Mouse (Mus musculus): ENCODE data around the gene Sp1.

DNA sequence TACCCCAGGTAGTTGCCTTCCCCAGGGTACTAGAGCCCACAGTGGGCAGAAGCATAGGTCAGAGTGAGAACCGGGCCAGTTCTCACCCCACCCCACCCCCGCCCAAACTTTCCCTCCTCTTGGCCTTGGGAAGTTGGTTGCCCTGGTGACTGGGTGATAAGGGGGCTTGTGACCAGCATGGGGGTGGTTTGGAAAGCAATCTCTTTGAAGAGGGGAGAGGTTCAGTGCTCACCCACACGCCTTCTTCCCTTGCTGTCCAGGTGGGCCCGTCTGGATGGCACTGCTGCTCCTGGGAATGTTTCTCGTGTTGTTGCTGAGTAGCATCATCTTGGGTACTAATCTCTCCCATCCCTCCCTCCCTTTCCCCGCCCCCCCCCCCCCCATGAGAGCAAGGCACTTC, 40.5 kb downstream of the Sp1 start:
- TF ChIP-seq CTCF (IDR thresholded peaks at IDR 0.05; ENCODE audit: control insufficient read depth, insufficient read depth, insufficient replicate concordance, low read depth, low read length) = no peak
- TF ChIP-seq POLR2A (IDR thresholded peaks at IDR 0.05; ENCODE audit: control insufficient read depth, low read depth, low read length) = peak; percentile 52

Measured in testis, adult 2 months (tissue).